Mouse (Mus musculus): ENCODE results near the gene Crisp3.
"Not testable (repeated sequence)": the region's sequence is repeated elsewhere in the genome, so short reads cannot be mapped to it uniquely, and the experiment has no call there.

The Crisp3 gene

DNA sequence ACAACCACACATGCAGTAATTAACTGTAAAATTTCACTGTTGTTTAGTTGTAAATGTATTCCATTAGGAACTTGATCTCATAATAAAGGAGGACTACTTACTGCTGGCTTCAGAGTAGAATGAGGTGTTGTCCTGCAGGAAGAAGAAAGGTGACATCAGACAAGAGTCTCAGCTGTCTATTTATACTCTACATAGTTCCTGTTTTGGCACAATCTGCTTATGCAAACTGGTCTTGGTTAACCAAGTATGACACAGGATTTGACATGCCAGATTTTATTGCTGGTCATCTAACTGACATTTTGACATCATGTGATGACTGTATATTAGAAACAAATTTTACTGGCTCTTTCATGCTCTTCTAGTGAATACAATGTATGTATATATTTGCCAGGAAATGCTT is at the start of gene Crisp3:
Crisp3 (minus strand) TSS at position 154 of the 400 bp plus-strand sequence.
- DNase-seq (ENCODE audit: low spot score in 2 of 2) = no peak

DNA sequence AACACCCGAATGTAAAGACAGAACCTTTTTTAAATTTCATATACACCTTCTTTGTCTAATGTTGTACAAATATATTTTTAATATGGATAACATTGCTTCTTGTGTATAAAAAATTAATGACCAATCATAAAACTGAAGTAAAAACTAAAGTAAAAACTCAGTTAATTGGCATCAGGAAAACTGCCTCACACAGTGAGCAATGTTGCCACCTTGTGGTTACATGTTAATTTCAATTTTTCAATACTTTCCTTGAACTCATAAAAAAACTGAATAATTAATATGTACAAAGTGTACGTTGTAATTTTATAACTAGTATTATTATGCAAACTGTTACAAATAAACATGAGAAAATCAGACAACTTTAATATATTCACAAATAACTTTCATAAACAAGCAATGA is 43.3 kb upstream of the Crisp3 start:
- DNase-seq (ENCODE audit: low spot score in 2 of 2) = no peak

DNA sequence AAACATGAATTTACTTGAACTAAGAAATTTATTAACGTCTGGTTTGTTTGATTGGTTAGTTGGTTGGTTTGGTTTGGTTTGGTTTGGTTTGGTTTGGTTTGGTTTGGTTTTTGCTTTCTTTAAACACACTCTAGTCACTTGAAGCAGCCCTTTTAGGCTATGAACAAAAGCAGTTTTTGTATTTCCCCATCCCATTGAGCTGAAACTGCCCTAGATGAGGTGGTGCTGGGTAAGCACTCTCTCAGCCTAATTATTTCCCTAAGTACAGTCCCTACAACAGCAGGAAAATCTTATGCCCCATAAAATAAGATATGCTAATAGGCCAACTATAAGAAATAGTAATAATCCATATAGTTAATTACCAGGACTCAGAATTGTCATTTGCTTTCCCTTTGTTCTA is 33.4 kb upstream of the Crisp3 start:
- no peak for DNase-seq (ENCODE audit: low spot score in 2 of 2)

DNA sequence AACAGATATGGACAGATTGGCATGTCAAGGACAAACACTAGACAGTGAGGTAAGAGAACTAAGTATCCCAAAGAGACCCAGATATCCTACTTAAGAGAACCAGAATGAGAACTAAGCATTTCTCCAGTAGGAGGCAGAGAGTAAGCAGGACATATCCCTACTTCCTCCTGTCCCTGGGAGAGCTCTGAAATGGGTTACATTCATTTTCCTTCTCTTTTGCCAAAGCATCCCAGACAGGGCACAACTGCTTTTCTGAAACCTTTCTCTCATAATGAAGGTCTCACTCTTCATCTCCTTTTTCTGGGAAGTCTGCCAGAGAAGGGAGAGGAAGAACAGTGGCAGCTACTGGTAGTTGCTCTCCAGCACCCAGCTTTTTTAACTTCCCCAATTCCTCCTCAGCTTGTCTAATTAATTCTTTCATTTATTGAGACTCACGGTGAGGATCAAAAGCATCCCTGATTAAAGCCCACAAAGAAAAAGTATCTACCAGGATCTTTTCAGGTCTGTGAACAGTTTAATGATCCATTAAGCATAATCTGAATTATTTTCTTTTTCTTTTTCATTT is 32.9 kb upstream of the Crisp3 start:
- DNase-seq (ENCODE audit: low spot score in 2 of 2) = no peak

DNA sequence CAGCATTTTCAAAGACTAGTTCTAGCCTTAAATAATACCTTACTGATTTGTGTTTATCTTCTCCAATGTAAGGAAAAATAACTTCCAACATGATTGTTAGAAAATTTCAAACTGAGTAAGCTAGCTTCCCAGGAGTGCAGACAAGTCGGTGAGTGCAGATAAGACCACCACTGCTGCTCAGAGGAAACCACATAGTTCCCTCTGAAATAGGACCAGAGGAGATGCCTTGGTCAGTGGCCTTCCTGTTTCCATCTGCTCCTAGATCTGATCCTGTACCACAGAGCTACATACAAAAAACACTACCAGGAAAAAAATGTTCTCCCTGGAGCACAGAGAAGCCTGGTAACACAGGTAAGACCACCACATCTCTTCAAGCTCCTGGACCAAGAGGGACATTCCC is 10.4 kb upstream of the Crisp3 start:
- no peak for DNase-seq (ENCODE audit: low spot score in 2 of 2)

DNA sequence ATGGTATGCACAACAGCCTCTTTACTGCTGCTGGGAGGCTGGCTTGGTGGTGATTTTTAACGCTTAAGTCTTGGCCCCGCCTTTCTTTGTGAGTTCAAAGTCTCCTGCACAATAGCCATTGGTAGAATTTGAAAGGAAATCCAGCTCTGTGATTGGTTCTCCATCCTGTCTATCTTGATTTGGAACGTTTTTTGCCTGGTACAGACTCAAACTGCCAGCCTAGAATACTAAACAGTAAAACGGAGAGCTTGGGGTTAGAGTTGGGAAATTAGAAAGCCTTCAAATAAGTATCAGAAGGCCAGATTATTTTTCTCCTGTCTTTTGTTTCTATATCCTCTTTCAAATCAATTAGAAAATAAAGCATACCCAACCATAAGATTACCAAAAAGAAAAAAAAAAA is 33.5 kb downstream of the Crisp3 start, which contains the start of gene Pgk2:
Pgk2 (minus strand) TSS at position 101 of the 400 bp plus-strand sequence.
- no peak for DNase-seq (ENCODE audit: low spot score in 2 of 2)

DNA sequence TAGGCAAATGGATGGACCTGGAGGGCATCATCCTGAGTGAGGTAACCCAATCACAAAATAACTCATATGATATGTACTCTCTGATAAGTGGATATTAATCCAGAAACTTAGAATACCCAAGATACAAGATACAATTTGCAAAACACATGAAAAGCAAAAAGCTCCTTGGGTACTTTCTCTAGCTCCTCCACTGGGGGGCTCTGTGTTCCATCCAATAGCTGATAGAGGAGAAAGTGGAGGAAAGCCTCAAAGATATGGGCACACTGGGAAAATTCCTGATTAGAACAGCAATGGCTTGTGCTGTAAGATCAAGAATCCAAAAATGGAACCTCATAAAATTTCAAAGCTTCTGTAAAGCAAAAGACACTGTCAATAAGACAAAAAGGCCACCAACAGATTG is 40.3 kb downstream of the Crisp3 start:
- DNase-seq (ENCODE audit: low spot score in 2 of 2) = not testable (repeated sequence)

DNA sequence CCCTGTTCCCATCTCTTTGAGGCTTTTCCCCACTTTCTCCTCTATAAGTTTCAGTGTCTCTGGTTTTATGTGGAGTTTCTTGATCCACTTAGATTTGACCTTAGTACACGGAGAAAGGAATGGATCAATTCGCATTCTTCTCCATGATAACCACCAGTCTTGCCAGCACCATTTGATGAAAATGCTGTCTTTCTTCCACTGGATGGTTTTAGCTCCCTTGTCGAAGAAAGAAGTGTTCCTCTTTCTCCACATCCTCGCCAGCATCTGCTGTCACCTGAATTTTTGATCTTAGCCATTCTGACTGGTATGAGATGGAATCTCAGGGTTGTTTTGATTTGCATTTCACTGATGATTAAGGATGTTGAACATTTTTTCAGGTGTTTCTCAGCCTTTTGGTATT is 51.9 kb downstream of the Crisp3 start:
- DNase-seq (ENCODE audit: low spot score in 2 of 2) = not testable (repeated sequence)
